Mouse (Mus musculus) heart, adult 8-10 months (tissue): ENCODE results near the gene Dysf. TPM values are rescaled to one million over a fixed set of nuclear protein-coding genes. Genes with fewer than 3 reads are reported as not detected.
A peak's percentile ranks its signal among the peaks of the same experiment; 100 is the strongest.

ENCODE experiments used
- DNase-seq: peaks from one replicate; pipeline ENCODE4 v3.0.0; 2022; ENCODE audit warnings: low spot score
- total RNA-seq, 4 experiments: library from RNA; stranded (reverse); gene quantifications; 2 replicates each; pipeline ENCODE4 v1.2.4; 2022

The Dysf gene
- total RNA-seq, 4 experiments from 2014 or later: 94.9 to 111 (median 106) TPM

DNA sequence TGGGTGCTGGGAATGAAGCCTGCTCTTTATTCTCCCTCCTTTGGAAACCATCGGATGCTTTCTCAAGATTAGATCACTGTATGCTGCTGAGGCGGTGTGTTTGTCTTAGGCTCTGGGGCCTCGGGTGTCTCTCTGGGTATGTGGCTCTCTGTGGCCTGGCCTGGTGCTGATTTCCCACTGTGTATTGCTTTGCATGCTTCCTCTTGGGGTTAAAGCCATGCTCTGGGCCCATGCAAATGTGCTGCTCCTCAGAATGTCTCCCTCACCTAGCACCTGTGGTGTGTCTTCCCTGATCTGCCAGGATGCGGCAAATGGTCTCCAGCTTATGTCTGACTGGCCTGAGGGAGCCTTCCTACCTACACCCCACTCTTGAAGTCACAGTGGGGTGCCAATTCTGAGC, 41.8 kb downstream of the Dysf start:
- DNase-seq: no peak

DNA sequence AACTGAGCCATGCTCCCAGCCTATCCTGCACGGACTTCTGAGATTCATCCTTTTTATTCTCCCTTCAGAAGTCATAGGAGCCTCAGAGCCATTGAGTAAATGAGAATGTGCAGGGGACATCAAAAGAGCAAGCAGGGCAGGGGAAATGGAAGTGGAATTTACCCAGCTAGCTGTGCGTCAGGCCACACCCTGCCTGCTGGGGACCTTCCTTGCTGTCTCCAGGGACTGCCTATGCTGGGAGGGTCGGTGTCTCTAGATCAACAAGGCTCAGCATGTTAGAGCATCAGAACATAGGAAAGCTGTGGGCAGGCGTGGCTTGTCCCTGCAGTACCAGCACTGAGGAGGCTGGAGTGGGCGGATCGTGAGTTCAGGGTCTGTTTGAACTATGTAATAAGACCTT, 42.6 kb downstream of the Dysf start:
- peak; percentile 34 for DNase-seq

GRCm38 (mm10) chr6:84053874-84054530, 45.6 kb downstream of the Dysf start:
- DNase-seq: peak; percentile 58

DNA sequence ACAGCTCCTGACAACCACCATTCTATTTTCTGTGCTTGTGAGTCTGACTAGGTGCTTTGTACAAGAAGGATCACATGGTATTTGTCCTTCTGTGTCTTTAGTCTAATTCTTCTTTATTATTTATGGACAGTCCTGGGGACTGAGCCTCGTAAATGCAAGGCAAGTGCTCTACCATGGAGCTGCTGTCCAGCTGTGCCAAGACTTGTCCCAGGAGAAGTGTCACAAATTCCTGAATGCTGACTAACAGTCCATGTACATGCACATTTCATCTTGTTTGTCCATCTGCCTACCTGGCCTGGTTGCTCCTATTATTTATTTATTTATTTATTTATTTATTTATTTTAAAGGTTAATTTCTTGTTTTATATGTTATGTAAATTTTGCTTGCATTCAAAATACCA, 47.2 kb downstream of the Dysf start:
- peak; percentile 22 for DNase-seq

GRCm38 (mm10) chr6:84057216-84057615, 48.8 kb downstream of the Dysf start:
- no peak for DNase-seq

DNA sequence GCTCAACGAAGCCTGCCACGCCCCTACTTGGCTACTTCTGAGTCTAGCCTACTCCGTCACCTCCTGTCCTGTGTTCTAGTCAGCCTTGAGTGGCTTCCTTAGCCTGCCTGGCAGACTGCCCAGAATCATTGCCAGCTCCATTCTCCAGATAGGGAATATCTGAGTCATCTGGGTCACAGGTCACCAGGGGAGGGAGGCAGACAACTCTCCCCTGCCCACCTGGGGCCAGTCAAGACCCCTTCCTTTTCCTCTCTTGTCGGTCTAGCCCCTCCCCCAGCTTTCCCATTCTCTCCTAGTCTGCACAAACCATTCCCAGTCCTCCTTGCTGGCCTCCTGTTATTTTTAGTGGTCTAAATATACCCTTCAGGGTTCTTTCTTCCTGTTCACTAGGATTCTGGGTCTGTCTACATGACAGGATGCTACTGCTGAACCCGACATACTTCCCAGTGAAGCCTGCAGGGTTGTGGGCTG, 50.3 kb downstream of the Dysf start:
- DNase-seq: peak; percentile 81

DNA sequence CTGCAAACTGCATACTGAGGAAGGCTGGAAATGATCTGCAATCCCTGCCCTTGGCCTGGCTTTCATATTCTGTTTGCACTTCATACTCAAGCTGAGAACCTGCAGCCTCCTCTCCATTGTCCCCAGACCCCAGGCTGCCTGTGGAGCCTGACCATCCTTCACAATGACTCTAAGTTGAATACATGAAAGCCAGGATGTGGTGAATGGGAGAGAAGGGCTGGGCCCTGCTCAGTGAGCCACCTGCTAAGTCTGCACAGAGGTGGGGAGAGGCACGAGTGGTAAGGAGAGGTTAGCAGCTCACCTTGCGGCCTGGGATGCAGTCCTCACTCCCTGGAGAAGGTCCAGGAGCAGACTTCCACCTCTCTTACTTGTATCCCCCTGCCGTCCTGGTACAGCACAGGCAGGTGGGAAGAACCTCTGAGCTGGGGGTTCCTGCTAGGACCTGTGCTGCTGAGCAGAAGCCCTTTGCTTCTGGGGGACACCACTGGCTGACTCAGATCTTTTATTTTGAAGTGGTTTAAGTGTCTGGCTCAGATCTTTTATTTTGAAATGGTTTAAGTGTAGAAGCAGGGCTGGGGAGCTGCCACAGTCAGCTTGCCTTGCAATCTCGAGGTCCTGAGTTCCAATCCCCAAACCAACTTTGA, 51.5 kb downstream of the Dysf start:
- no peak for DNase-seq

GRCm38 (mm10) chr6:84061328-84061727, 52.9 kb downstream of the Dysf start:
- peak; percentile 63 for DNase-seq

GRCm38 (mm10) chr6:84062541-84062940, 54.2 kb downstream of the Dysf start:
- no peak for DNase-seq

DNA sequence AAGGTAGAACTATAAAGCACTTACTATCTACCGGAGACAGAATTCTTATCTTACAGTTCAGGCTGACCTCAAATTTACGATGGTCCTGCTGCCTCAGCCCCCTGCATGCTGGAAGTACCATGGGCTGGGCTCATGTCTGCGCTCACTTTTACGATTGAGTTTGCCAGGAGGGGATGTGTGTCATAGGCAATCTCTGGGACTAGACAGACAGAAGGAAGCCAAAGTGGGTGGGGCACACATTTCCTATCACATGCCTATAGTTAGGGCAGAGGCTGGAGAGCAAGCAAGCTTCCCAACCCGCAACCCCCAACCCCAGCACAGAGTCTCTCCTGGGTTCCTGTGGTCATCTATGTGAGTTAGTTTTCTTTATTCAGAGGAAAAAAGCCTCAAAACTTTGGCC, 59.8 kb downstream of the Dysf start:
- DNase-seq: no peak

- no peak for DNase-seq
Measured at GRCm38 (mm10) chr6:84070251-84070650, 61.9 kb downstream of the Dysf start.

- no peak for DNase-seq
Measured at GRCm38 (mm10) chr6:84072574-84072973, 64.2 kb downstream of the Dysf start.

DNA sequence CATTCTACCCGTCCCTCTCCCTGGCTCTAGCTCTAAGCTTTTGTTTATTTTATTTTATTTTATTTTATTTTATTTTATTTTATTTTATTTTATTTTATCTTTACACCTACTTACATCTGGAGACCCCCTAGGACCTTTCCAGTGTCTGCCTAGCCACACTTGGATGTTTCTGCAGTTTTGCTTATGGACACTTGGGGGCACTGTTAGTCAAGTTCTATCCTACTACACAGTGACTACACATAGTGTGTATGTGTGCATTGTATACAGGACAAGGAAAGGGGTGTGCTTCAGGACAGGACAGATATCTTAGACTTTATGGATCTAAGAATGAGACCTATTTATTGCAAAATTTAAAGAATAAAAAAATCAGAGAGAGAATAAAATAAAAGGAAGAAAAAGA, 69.8 kb downstream of the Dysf start:
- DNase-seq: no peak

GRCm38 (mm10) chr6:84080631-84081030, 72.2 kb downstream of the Dysf start:
- no peak for DNase-seq

- no peak for DNase-seq
Measured at GRCm38 (mm10) chr6:84084757-84085156, 76.4 kb downstream of the Dysf start.

DNA sequence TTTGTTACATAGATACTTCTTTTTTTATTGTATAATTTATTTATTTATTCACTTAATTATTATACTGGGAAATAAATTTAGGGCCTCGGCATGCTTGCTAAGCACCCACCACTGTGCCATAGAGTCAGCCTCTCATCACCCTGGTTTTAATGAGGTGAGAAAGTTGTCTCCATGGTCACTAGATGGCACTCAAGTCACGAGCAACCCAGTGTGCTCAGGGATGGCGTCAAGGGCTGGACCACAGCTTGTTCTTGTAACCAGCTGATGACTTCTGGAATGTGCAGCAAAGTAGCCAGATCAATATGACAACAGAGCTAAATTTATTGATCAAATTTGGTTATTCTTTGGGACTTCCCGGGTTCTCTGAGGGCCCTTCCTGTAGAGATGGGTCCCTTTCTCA, 85.1 kb downstream of the Dysf start:
- no peak for DNase-seq

- DNase-seq: no peak
Measured at GRCm38 (mm10) chr6:84094536-84094935, 86.1 kb downstream of the Dysf start.

- DNase-seq: peak; percentile 55
Measured at GRCm38 (mm10) chr6:84094998-84095397, 86.6 kb downstream of the Dysf start.

GRCm38 (mm10) chr6:84095882-84096281, 87.5 kb downstream of the Dysf start:
- DNase-seq: peak; percentile 85

DNA sequence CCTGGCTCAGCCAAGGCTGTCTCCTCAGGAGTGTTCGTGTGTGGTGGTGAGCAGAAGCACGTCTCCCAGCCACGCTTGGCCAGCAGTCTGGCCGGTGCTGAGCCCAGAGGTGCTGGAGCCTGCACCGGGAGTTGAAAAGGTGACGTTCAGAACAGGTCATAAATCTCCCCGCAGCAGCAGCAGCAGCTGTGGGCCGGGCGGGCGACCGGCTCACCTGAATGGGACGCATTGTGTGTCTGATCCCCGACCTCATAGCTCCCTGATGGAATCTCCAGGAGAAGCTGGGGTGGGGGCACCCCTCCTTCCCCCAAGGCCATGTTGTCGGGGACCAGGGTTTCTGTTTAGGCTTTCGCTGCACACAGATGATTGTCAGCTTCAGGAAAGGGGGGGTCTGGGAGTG, 93.6 kb downstream of the Dysf start:
- no peak for DNase-seq

DNA sequence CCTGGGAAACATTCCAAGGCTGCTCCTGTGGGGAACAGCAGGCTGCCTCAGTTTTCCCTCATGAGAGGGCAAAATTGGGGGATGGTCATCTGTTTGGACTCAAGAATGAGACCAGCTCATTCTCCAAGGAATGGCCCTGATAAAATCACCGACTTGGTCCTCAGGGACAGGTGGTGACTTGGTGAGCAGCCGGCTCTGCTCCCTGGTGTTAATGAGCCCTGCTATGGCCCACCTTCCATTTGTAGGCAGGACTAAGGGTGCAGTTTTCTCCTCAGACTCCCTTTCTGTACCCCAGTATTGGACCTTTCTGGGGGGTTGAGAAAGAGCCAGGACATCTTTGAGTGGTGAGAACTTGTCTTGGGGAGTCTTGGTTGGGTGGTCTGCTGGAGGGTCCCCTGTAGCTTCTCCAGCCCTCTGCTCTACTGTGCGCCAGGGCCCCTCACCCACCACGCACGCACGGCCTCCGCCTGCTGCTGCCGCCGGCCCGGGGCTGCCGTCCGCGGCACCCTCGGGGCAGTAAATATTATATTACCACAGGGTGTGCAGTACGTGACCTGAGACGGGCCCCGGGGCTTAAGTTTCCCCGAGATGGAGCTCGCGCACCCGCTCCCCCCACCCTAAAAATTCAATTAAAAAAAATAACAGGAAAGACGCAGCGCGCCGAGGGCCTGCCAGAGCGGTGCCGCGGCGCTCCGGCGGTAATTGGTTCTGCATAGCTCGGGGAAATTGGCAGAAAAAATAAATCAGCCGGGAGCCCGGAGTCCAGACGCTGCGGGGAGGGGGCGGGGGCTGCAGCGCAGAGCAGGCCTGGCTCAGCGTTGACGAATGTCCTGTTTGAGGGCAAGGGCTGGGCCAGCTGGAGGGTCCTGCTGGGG, 97.0 kb downstream of the Dysf start:
- no peak for DNase-seq

- no peak for DNase-seq
Measured at GRCm38 (mm10) chr6:84106082-84106481, 97.7 kb downstream of the Dysf start.

DNA sequence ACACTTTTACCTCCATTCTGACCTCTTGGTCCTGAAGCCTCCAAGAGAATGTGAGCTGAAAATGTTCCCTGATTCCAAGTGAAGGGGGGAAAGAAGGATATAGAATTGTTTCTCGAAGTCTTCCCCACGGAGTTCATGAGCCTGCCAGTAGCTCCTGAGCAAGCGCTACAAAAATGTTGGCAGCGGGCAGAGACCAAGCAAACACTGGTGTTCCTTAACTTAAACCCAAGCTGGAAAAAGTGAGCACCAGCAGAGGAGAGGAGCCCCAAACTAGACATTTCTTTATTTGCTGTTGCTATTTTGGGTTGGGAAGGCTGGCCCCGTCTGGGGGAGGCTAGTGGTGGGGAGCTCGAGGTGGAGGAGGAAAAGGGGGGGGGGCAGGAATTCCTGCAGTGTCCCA, 102.0 kb downstream of the Dysf start:
- DNase-seq: no peak
